Mouse (Mus musculus): ENCODE results near the gene Ctnna3. TPM values are rescaled to one million over a fixed set of nuclear protein-coding genes. Genes with fewer than 3 reads are reported as not detected.
A peak's percentile ranks its signal among the peaks of the same experiment; 100 is the strongest.
"Not testable (repeated sequence)": the region's sequence is repeated elsewhere in the genome, so short reads cannot be mapped to it uniquely, and the experiment has no call there.

The Ctnna3 gene
- total RNA-seq, 2 experiments from 2014 or later, result 1.8 to 2.0 TPM

DNA sequence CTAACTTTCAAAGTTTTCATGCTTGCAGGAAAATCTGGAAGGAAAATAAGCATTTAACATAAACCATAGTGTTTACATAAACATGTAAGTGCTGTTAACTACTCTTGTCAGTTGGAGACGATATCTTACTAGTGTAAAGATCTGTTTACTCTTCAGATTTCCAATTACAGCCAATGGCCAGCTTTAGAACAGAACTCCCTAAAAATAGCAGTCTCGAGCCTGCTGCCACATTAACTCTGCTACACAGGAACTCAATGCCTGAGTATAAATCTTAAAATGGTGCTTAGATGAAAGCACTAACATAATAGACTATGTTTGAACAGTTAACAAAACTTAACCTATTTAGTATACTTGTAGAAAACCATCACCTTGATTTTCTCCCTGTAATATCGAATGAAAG is 793.1 kb downstream of the Ctnna3 start:
- no peak for DNase-seq (ENCODE audit: low spot score in 2 of 2)

DNA sequence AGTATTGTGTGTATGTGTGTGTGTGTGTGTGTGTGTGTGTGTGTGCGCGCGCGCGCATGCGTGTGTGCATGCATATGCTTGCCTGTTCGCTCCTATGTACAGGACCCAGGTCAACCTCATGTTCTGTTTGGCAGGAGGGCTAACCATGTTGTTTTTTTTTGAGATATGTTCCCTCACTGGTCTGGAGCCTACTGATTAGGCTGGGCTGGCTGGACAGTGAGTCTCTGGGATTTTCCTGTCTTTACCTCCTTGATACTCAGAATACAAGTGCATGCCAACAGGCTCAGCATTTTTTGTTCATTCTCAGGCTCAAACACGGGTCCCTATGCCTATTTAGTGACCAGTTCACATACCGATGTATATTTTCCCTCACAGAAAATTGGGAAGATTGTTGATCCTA is 794.1 kb downstream of the Ctnna3 start:
- Histone ChIP-seq H3K27ac (no peak overlapping the region), H3K4me3 (no peak overlapping the region)
- no peak for DNase-seq (ENCODE audit: low spot score in 2 of 2)
- no peak for TF ChIP-seq CTCF (conservative IDR thresholded peaks at IDR 0.05)

More for the DNA sequence above, 793.1 kb downstream of the Ctnna3 start:
- no peak overlapping the region for H3K27ac ChIP-seq
- TF ChIP-seq CTCF (conservative IDR thresholded peaks at IDR 0.05), result no peak
- no peak overlapping the region for H3K4me3 ChIP-seq

DNA sequence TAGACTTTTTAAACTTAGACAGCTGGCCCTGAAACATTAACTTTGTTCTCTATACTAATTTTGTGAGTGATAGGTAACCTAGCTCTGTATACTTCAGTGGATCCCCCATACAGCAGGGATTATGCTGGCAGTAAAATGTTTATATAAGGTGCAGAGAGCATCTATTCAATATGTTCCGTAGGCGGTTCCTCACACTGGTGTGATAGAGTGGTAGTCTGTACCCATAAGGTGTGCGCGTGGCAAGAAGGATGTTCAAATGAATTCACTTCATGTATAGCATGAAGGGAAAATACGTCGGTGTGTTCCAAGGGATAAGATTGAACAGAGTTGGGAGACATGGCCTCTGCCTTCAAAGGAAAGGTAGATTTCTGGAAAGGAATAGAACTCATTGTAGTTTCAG is 794.5 kb downstream of the Ctnna3 start:
- no peak overlapping the region for H3K4me3 ChIP-seq
- TF ChIP-seq CTCF (conservative IDR thresholded peaks at IDR 0.05), result no peak
- no peak overlapping the region for H3K27ac ChIP-seq
- no peak for DNase-seq (ENCODE audit: low spot score in 2 of 2)

DNA sequence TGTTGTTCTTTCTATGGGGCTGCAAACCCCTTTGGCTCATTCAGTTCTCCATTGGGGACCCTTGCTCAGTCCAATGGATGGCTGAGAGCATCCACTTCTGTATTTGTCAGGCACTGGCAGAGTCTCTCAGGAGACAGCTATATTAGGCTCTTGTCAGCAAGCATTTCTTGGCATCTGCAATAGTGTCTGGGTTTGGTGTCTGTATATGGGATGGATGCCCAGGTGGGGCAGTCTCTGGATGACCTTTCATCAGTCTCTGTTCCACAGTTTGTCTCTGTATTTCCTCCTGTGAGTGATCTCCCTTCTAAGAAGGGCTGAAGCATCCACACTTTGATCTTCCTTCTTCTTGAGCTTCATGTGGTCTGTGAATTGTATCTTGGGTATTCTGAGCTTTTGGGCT is 795.9 kb downstream of the Ctnna3 start:
- not testable (repeated sequence) for DNase-seq (ENCODE audit: low spot score in 2 of 2); H3K27ac ChIP-seq; H3K4me3 ChIP-seq

DNA sequence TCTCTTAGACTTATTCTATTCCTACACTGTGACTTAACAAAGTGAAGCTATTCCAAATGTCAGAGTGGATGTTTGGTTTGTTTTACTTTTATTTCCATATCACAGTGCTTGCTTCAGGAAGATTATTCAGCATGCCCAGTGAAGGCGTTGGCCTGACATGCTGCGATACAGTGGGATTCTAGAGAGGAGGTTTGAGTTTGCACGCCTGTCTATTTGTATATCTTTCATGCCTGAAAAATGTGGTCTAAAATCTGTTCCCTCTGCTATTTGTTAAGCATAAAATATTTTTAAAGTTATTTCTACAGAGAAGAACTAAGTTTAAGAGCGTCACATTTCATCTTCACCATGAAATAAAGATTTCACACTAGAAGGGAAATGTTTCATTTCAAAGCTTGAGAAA is 813.5 kb downstream of the Ctnna3 start:
- no peak overlapping the region for H3K27ac ChIP-seq
- H3K4me3 ChIP-seq, result no peak overlapping the region
- TF ChIP-seq CTCF (conservative IDR thresholded peaks at IDR 0.05), result no peak
- DNase-seq (ENCODE audit: low spot score in 2 of 2), result no peak

DNA sequence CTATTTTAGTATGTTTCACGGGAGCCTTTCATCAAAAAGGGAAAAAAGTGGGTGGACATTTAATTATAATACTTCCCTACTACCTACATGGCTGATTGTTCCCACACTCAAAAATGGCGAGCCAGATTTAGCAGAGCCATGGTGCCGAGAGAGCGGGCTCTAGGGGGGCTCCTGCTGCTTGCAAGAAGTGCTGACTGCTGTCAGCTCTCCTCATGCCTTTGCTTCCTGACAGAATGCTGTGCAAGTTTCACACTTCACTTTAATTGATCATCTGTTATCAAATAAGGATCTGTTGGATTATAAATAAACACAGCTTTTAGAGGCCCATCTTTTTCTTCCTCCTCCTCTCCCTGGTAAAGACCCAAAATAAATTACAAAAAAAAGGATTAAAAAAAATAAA is 838.3 kb downstream of the Ctnna3 start:
- no peak for TF ChIP-seq CTCF (conservative IDR thresholded peaks at IDR 0.05)
- no peak overlapping the region for H3K27ac ChIP-seq
- DNase-seq (ENCODE audit: low spot score in 2 of 2), result peak; percentile 6 to 32
- H3K4me3 ChIP-seq, result no peak overlapping the region

DNA sequence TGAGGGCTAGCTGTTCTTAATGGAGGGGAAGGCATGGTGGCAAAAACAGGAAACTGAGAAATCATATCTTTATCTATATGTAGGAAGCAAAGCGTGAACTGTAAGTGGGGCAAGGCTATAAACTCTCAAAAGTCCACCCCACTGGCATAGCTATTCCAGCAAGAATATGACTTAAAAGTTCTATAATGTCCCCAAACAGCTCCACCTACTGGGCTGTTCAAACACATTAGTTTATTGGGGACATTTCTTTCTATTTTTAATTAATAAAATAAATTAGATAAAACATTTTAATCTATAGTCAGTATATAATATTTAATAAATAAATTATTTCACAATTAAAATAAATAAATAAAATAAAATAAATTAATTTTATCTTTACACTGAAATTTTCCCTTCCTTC is 845.2 kb downstream of the Ctnna3 start:
- DNase-seq (ENCODE audit: low spot score in 2 of 2), result no peak
- no peak overlapping the region for H3K27ac ChIP-seq
- peak; percentile 74 for TF ChIP-seq CTCF (conservative IDR thresholded peaks at IDR 0.05)
- no peak overlapping the region for H3K4me3 ChIP-seq

DNA sequence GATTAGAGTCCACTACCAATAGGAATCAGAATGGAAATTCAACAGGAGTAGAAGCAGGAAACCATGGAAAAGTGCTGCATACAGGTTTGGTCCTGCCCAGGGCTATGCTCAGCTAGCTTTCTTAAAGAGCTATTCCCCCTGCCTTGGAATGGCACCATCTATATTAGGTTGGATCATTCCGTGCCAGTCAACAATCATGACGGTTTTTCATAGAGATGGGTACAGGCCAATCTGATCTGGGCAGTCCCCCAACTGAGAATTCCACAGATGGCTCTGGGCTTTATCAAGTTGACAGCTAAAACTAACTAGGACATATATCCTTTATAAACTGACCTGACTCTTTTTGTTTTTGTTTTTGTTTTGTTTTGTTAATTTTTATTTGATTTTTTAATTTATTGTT is 848.9 kb downstream of the Ctnna3 start:
- H3K4me3 ChIP-seq, result no peak overlapping the region
- DNase-seq (ENCODE audit: low spot score in 2 of 2), result no peak
- no peak overlapping the region for H3K27ac ChIP-seq
- TF ChIP-seq CTCF (conservative IDR thresholded peaks at IDR 0.05), result no peak

DNA sequence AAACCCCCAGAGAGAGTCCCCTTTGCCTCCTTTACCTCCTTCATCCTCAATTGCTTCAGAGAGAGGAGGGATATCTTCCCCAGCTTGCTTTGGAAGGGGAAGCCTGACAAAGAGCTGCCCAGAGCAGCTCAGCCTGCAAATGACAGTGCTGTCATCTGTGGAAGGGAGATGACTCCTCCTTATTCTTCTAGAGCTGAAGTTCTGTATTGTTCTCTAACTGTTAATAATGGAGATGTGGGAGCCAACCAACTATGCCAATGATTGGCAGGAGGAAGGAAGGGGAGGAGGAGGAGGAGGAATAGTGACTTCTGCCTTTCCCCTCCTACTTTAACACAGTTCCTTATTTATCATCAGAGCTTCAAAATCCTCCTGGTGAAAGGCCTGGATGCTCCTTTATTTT is 875.9 kb downstream of the Ctnna3 start:
- DNase-seq (ENCODE audit: low spot score in 2 of 2), result peak in 1 of 2 experiments; percentile 3
- Histone ChIP-seq H3K27ac (peak overlapping the region; percentile 62; the same call in 1 of the 2 replicates), H3K4me3 (no peak overlapping the region)
- TF ChIP-seq CTCF (conservative IDR thresholded peaks at IDR 0.05), result no peak

DNA sequence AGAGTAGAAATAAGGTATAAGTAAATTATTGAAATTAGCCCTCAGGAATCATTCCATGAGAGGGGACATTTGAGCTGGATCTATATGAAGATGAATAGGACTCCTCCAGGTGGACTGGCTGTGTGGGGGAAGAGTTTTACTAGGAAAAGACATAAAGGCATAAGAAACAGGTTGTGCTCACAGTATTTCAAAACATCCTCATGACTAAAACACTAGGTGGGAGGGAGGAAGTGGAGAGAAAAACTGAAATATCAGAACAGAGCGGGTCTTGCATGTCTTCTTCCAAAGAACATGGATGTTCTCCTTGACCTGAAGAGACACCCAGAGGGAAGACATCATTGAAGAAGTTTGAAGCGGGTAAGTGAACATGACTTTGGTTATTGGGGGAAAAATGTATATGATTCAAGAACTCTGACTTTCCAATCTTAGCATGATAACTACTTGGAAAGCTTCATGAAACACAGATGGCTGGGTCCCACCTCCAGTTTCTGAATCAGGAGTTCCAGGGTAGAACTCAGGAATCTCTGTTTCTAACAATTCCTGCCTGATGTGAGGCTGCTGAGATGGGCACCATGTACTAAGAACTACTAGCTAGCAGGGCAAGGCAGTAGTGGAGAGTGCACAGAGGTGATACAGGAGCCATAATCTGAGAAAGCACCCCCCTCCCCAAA is 881.9 kb downstream of the Ctnna3 start:
- no peak for TF ChIP-seq CTCF (conservative IDR thresholded peaks at IDR 0.05)
- no peak overlapping the region for H3K27ac ChIP-seq
- no peak for DNase-seq (ENCODE audit: low spot score in 2 of 2)
- H3K4me3 ChIP-seq, result no peak overlapping the region

DNA sequence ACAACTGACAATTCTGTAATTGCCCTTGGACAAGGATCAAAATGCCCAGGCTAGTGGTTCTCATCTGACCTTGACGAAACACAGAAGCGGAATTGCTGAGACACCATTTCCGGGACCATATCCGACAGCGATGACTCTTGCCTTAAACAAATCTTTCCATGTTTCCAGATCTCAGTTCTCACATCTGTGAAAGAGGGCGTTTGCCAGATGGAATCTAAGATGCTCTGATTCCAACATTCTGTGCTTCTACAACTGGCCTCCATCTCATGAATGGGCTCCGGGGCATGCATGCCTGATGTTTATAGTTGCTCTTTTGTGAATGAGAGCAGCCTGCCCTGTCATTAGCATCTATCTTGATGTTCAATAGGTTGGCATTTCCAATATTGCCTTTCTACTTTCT is 890.4 kb downstream of the Ctnna3 start:
- Histone ChIP-seq H3K27ac (no peak overlapping the region), H3K4me3 (no peak overlapping the region)
- peak; percentile 31 to 50 for DNase-seq (ENCODE audit: low spot score in 2 of 2)
- TF ChIP-seq CTCF (conservative IDR thresholded peaks at IDR 0.05), result no peak

DNA sequence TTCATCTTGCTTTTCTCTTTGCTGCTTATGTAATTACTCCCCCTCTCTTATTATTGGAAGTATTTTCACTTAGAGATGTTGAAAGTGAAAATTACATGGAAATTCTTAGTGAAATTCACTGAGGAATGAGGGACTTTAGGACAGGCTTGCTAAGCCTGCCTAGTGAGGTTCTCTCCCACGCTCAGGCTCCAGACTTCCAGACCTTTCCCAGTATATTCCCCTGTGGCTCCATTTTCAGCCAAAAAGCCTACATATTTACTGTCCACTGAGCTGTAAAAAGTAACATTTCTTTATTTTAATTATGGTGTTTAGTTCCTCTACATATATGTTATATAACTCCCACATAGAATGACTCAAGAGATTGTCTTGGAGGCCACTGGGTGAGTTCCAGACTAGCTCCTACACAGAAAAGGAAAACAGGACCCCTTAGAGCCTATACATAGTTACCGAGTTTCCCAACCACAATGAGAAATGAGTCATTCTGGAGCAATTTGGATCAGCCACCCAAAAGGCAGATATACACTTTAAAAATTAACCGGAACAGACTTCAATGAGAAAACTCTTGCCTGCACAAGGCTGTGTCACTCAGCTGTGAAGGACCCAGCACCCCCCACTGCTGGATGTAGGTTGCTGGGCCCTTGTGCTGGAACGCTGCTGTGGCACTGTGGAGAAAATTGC is 912.9 kb downstream of the Ctnna3 start:
- Histone ChIP-seq H3K27ac (no peak overlapping the region), H3K4me3 (no peak overlapping the region)
- no peak for TF ChIP-seq CTCF (conservative IDR thresholded peaks at IDR 0.05)
- DNase-seq (ENCODE audit: low spot score in 2 of 2), result no peak

DNA sequence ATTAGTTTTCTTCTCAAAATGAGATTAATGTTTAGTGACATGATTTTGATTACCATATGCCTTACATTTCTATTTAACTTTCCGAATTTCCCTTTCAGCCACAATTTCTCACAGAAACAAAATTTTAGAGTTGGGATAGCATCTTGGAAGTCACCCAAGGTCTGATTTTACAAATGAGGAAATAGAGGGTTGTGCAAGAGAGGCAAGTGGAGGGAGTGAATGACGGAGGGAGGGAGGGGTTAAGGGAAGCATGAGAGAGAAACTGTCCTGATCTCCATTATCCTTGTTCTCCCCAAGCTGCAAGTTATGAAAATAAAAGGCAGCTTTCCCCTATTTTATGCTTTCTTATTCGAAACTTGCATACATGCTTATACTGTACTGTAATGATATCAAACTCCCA is 943.4 kb downstream of the Ctnna3 start:
- no peak for TF ChIP-seq CTCF (conservative IDR thresholded peaks at IDR 0.05)
- H3K4me3 ChIP-seq, result no peak overlapping the region
- DNase-seq (ENCODE audit: low spot score in 2 of 2), result no peak
- no peak overlapping the region for H3K27ac ChIP-seq

DNA sequence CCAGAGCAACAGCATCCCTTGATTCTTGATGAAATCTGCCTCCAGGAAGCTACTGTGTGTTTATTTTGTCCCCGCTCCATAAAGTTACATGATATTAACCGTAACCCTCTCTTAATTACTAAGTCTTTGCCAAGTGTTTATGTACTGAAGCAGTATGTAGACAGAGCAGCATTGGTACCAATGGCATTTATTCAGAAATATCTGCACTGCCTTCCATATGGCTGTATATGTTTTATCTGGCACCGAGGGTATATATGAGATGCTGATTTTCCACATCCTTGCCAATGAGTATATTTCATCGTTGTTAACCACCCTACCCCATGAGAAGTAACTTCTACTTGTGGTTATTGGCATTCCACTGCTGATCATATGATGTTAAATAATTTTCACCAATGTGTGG is 947.9 kb downstream of the Ctnna3 start:
- no peak for TF ChIP-seq CTCF (conservative IDR thresholded peaks at IDR 0.05)
- Histone ChIP-seq H3K4me3 (no peak overlapping the region), H3K27ac (no peak overlapping the region)
- DNase-seq (ENCODE audit: low spot score in 2 of 2), result no peak
